Mouse (Mus musculus): ENCODE measurements at regions not wholly inside any gene's neighbourhood (a gene's known extent, or its start where the extent isn't known, plus 50 kb on each side); places are given as distances from the start of the nearest gene placed in this dataset.

GRCm38 (mm10) chr3:56302346-56303185, 119.1 kb upstream of the Nbea start:
- no peak for DNase-seq

GRCm38 (mm10) chr3:56300769-56301168, 117.3 kb upstream of the Nbea start:
- DNase-seq = peak; percentile 88 to 91

GRCm38 (mm10) chr3:56295578-56295977, 112.1 kb upstream of the Nbea start:
- DNase-seq = peak in 1 of 2 experiments; percentile 23

GRCm38 (mm10) chr3:56281507-56281906, 98.0 kb upstream of the Nbea start:
- DNase-seq = no peak

- DNase-seq = no peak
These were observed 96.9 kb upstream of the Nbea start for GRCm38 (mm10) chr3:56280330-56280957.

GRCm38 (mm10) chr3:56272587-56272986, 89.1 kb upstream of the Nbea start:
- DNase-seq = no peak

GRCm38 (mm10) chr3:56270241-56270830, 86.8 kb upstream of the Nbea start:
- no peak for DNase-seq

- no peak for DNase-seq
These were observed 78.5 kb upstream of the Nbea start for GRCm38 (mm10) chr3:56261800-56262561.

- no peak for DNase-seq
These were observed 72.8 kb upstream of the Nbea start for GRCm38 (mm10) chr3:56256271-56256670.

GRCm38 (mm10) chr3:56244370-56244769, 60.9 kb upstream of the Nbea start:
- DNase-seq = no peak

GRCm38 (mm10) chr3:56238228-56238627, 54.7 kb upstream of the Nbea start:
- DNase-seq = no peak

GRCm38 (mm10) chr3:56236163-56236562, 52.7 kb upstream of the Nbea start:
- no peak for DNase-seq

All from cerebellum, postnatal 10 days (tissue).